ENCODE assay signal across 23 mouse cellular contexts in the genomic region with DNA sequence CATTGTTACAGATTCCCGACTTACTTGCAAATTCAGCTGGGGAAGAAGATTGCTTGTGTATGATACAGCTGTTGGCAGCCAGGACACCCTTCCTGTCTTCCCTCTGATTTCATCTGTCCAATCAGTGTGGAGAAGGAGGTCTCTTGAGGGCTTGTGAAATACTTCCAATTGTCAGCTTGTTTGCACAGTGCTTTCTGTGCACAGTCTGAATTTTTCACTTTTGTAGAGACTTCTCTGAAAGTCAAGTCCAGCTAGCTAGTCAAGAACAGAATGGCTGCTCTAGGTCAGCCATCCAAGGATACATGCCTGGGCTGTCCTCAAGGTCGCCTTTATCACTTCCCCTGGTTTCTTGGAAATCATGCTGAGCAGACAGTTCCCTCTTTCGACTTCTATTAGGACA. TPM values are rescaled to one million over a fixed set of nuclear protein-coding genes. Genes with fewer than 3 reads are reported as not detected.
DNase-seq lines count a peak whose midpoint lies in the region; ATAC-seq and TF ChIP-seq lines count a peak whose summit lies in the region.
"Had no signal": no experiment of that assay in that cellular context is flagged by ENCODE, and none has a peak within 500 bp of the region (broad histone marks: within the 10 kb centered on the region; RNA-seq: fewer than 3 reads in every experiment).

No protein-coding gene starts in this region.

- intact Hi-C loops in heart, postnatal 14 days (cut with DNase I), result no loop called here

- ATAC-seq in lung, embryonic 16.5 days (ENCODE audit: low read depth), result peak; percentile 50; the same call in 1 of the 2 replicates
- ATAC-seq: CD4-positive, CD25-positive, alpha-beta regulatory T cell, adult 4 months; forebrain, embryonic 16.5 days had no signal

- no peak for TF ChIP-seq POLR2A in small intestine, adult 2 months (IDR thresholded peaks at IDR 0.05; ENCODE audit: low read depth, low read length)

- TF ChIP-seq CTCF in small intestine, adult 2 months (IDR thresholded peaks at IDR 0.05; ENCODE audit: extremely low read depth, insufficient read length, insufficient replicate concordance, low read depth, low read length), result no peak

- peaks cover 2% of the 10 kb centered on the region; the same call in 1 of the 2 replicates for H3K36me3 ChIP-seq in lung, embryonic 16.5 days (ENCODE audit: control insufficient read depth, insufficient read depth, low read length)
- H3K36me3 ChIP-seq in small intestine, adult 2 months (ENCODE audit: control insufficient read depth, insufficient read depth, low read length), result peaks cover 38% of the 10 kb centered on the region

- 59% methylated on average over 3 of the region's 3 CpGs for WGBS in lung, embryonic 16.5 days
- 63% methylated on average over 3 of the region's 3 CpGs for whole genome bisulfite sequencing in small intestine, adult 2 months

- H3K4me3 ChIP-seq in lung, embryonic 16.5 days (ENCODE audit: low read length), result no peak overlapping the region
- peak overlapping the region; percentile 57; the same call in 1 of the 2 replicates for H3K4me3 ChIP-seq in small intestine, adult 2 months (ENCODE audit: low read depth, low read length)
- H3K4me3 ChIP-seq: embryonic facial prominence, embryonic 10.5 days; erythroblast, embryonic 14.5 days; gastrocnemius, adult 2 months; heart, embryonic 15.5 days; hindbrain, embryonic 12.5 days; myocyte had no signal

- H3K9me3 ChIP-seq in lung, embryonic 16.5 days (ENCODE audit: control insufficient read depth, low read length), result no peaks in the 10 kb centered on the region
- H3K9me3 ChIP-seq: embryonic facial prominence, embryonic 10.5 days; heart, embryonic 15.5 days had no signal

- H3K27ac ChIP-seq in lung, embryonic 16.5 days (ENCODE audit: low read length), result peak overlapping the region; percentile 36; the same call in 1 of the 2 replicates
- peak overlapping the region; percentile 84 for H3K27ac ChIP-seq in small intestine, adult 2 months (ENCODE audit: insufficient read depth, low read depth, low read length)
- H3K27ac ChIP-seq: embryonic facial prominence, embryonic 10.5 days; gastrocnemius, adult 2 months; heart, embryonic 15.5 days; hindbrain, embryonic 12.5 days; liver, embryonic 14.5 days had no signal

- no peak overlapping the region for H3K4me2 ChIP-seq in lung, embryonic 16.5 days (ENCODE audit: low read depth, low read length)
- H3K4me2 ChIP-seq: heart, embryonic 15.5 days; hindbrain, embryonic 12.5 days; midbrain, embryonic 11.5 days had no signal

- H3K4me1 ChIP-seq in lung, embryonic 16.5 days (replicated peaks; ENCODE audit: control insufficient read depth, insufficient read depth, low read length), result peaks cover 8% of the 10 kb centered on the region; the same call in 1 of the 2 replicates
- peaks cover 15% of the 10 kb centered on the region; the same call in 1 of the 2 replicates for H3K4me1 ChIP-seq in small intestine, adult 2 months (ENCODE audit: control insufficient read depth, insufficient read depth, insufficient read length, low read length)
- H3K4me1 ChIP-seq: hindbrain, embryonic 12.5 days had no signal

- DNase-seq in heart, adult 8-10 months (ENCODE audit: low spot score), result peak; percentile 30
- DNase-seq in heart, postnatal 14 days, result no peak
- peak; percentile 17 to 41 for DNase-seq in lung, adult 18-20 months
- DNase-seq in lung, postnatal 4 days, result no peak
- no peak for DNase-seq in spleen, adult 12 weeks (ENCODE audit: low spot score)
- DNase-seq: cerebellum, adult 11 months; cerebellum, postnatal 25 days; gastrocnemius, adult 2 months; kidney, postnatal 25 days; right cerebral cortex, postnatal 14 days; thymus, adult 18-20 months had no signal

- no peak overlapping the region for H3K9ac ChIP-seq in lung, embryonic 16.5 days (ENCODE audit: low read length)
- H3K9ac ChIP-seq: heart, embryonic 15.5 days; hindbrain, embryonic 12.5 days; liver, embryonic 14.5 days had no signal

- no peaks in the 10 kb centered on the region for H3K27me3 ChIP-seq in lung, embryonic 16.5 days (ENCODE audit: control insufficient read depth, insufficient read depth, low read depth, low read length)
- H3K27me3 ChIP-seq in small intestine, adult 2 months (ENCODE audit: control insufficient read depth, insufficient read depth, low read length), result no peaks in the 10 kb centered on the region
- H3K27me3 ChIP-seq: heart, embryonic 15.5 days; hindbrain, embryonic 12.5 days had no signal

RNA-seq across cellular contexts. Expression of gene Slc36a1, which starts 10.8 kb away (rescaled TPM):
- 10 to 100 TPM in 3 of 4 experiments, 1 to 10 TPM in 1; 8.8 to 12.1 (median 10.4) TPM for total RNA-seq in heart, adult 8-10 months (2022)
- 10 to 100 TPM; 12.1 to 13.7 TPM for total RNA-seq in heart, postnatal 14 days (2021)
- 2.2 and 3.2 TPM in 2 replicates for polyA plus RNA-seq in lung, embryonic 16.5 days (2015; fragmentation: Nextera tagmentation; extraction: Ambion mirVana)
- 48.9 and 96.4 TPM in 2 replicates for polyA plus RNA-seq in small intestine, adult 2 months (2012; rRNA removed)

RNA-seq across cellular contexts. Expression of gene Slc36a2, which starts 30.1 kb away (rescaled TPM):
- total RNA-seq in heart, adult 8-10 months (2022), result 10 to 100 TPM in 3 of 4 experiments, 1 to 10 TPM in 1; 10.0 to 14.0 (median 12.0) TPM
- total RNA-seq in heart, postnatal 14 days (2021), result 10 to 100 TPM in 1 of 2 experiments, 1 to 10 TPM in 1; 8.9 to 15.2 TPM
- 8.8 and 9.6 TPM in 2 replicates for polyA plus RNA-seq in lung, embryonic 16.5 days (2015; fragmentation: Nextera tagmentation; extraction: Ambion mirVana)
- polyA plus RNA-seq in small intestine, adult 2 months (2012; rRNA removed), result 0.90 and 1.6 TPM in 2 replicates
- total RNA-seq: MEL had no signal
- polyA plus RNA-seq: CD4-positive, CD25-positive, alpha-beta regulatory T cell, adult 4 months; midbrain, embryonic 11.5 days; myocyte had no signal

Comparison
In these comparisons a context has a peak if more than half of its experiments do, and no peak if none do; other contexts are left out.
1. DNase-seq: peak in heart, adult 8-10 months (single experiment) and lung, adult 18-20 months (2 of 2); none in heart, postnatal 14 days (0 of 2), lung, postnatal 4 days (0 of 2) and spleen, adult 12 weeks (single experiment).